Mouse (Mus musculus) heart, postnatal 0 days (tissue): ENCODE results near the gene Grin2c. TPM values are rescaled to one million over a fixed set of nuclear protein-coding genes. Genes with fewer than 3 reads are reported as not detected.

Experiments used
- ATAC-seq: fragments of 200-750 bp; cut with Nextera tagmentation; 2 replicates; pipeline ENCODE4 v1.8.0; 2017; ENCODE audit warnings: low read depth, moderate number of reproducible peaks, moderate library complexity; ENCODE audit not compliant: insufficient read depth
- DNase-seq: peaks from one replicate; pipeline ENCODE4 v3.0.0-alpha.2; 2016; ENCODE audit warnings: low spot score
- H3K27ac ChIP-seq: fragments of 300-500 bp; sonication (generic); 2 replicates; pipeline ENCODE4 v1.5.1; 2014; ENCODE audit warnings: low read depth, mild to moderate bottlenecking
- H3K27me3 ChIP-seq: fragments of 300-500 bp; sonication (generic); 2 replicates; pipeline ENCODE4 v1.6.1; 2014; ENCODE audit warnings: low read length, mixed read lengths; ENCODE audit not compliant: control insufficient read depth, insufficient read depth
- H3K36me3 ChIP-seq: fragments of 300-500 bp; sonication (generic); replicated peaks from 2 replicates; pipeline ENCODE4 v1.6.1; 2014; ENCODE audit warnings: low read length, mixed read lengths; ENCODE audit not compliant: control insufficient read depth, insufficient read depth
- H3K4me1 ChIP-seq: fragments of 300-500 bp; sonication (generic); 2 replicates; pipeline ENCODE4 v1.6.1; 2014; ENCODE audit warnings: antibody characterized with exemption; ENCODE audit not compliant: control insufficient read depth, insufficient read depth
- H3K4me2 ChIP-seq: fragments of 300-500 bp; sonication (generic); 2 replicates; pipeline ENCODE4 v1.6.1; 2014; ENCODE audit warnings: low read depth, mild to moderate bottlenecking, low read length, moderate library complexity
- H3K4me3 ChIP-seq: fragments of 300-500 bp; sonication (generic); 2 replicates; pipeline ENCODE4 v1.5.1; 2014; ENCODE audit warnings: low read depth, low read length
- H3K9ac ChIP-seq: fragments of 300-500 bp; sonication (generic); replicated peaks from 2 replicates; pipeline ENCODE4 v1.6.1; 2014; ENCODE audit warnings: low read depth, low read length, mixed read lengths
- H3K9me3 ChIP-seq: fragments of 300-500 bp; sonication (generic); replicated peaks from 2 replicates; pipeline ENCODE4 v1.6.1; 2016; ENCODE audit warnings: low read length; ENCODE audit not compliant: control insufficient read depth
- CTCF ChIP-seq: IDR thresholded peaks from 2 replicates; pipeline ENCODE4 v1.5.1; 2016; ENCODE audit warnings: antibody characterized with exemption, control low read depth, low read depth
- EP300 ChIP-seq: IDR thresholded peaks from 2 replicates; pipeline ENCODE4 v1.6.1; 2016; ENCODE audit warnings: antibody characterized with exemption, low read depth
- WGBS: fragments of 180-500 bp; shearing (Covaris S2); extraction: QIAGEN DNeasy Blood & Tissue Kit; methylation state at CpG from one replicate; pipeline ENCODE4 v1.1.7; 2014; 5-methylcytosine and 5-hydroxymethylcytosine counted together
- polyA plus RNA-seq: library from polyadenylated mRNA; unstranded; fragments of >200 nt; fragmentation: Nextera tagmentation; extraction: Ambion mirVana; gene quantifications from 2 replicates; pipeline ENCODE4 v1.2.1, GENCODE M21; 2015
- total RNA-seq: library from RNA; depleted of rRNA; stranded (reverse); fragments of >200 nt; gene quantifications from 2 replicates; pipeline ENCODE4 v1.2.3, GENCODE M21; 2014; ENCODE audit warnings: low replicate concordance

Gene Grin2c
- total and polyA plus RNA-seq, 2 experiments from 2014 or later, result 1.6 TPM; not detected in 1

GRCm38 (mm10) chr11:115288305-115288704 lies 21.3 kb upstream of the Grin2c start:
- no peak overlapping the region for H3K4me2 ChIP-seq
- H3K9me3 ChIP-seq, result no peaks in the 10 kb centered on the region
- H3K27me3 ChIP-seq, result no peaks in the 10 kb centered on the region
- H3K4me3 ChIP-seq, result no peak overlapping the region
- H3K9ac ChIP-seq, result no peak overlapping the region
- H3K27ac ChIP-seq, result no peak overlapping the region
- peaks cover 17% of the 10 kb centered on the region for H3K4me1 ChIP-seq
- 70% methylated on average over 2 of the region's 2 CpGs for WGBS
- DNase-seq (no peak), ATAC-seq (no peak)
- H3K36me3 ChIP-seq, result no peaks in the 10 kb centered on the region
- no peak for TF ChIP-seq CTCF
- no peak for TF ChIP-seq EP300

DNA sequence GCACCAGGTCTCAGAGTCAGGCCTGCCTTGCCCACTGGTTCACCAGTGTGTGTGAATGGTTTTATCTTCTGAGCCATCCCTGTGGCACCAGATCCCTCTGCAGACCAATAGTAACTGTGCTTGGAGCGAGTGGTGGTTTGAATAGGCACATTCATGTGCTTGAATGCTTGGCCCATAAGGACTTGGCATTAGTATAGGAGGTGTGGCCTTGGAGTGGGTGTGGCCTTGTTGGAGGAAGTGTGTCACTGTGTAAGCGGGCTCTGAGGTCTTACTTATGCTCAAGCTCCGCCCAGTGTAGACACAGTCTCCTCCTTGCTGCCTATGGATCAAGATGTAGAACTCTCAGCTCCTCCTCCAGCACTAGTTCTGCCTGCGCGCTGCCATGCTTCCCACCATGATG lies 20.3 kb upstream of the Grin2c start:
- TF ChIP-seq CTCF, result no peak
- no peak for TF ChIP-seq EP300
- 85% methylated on average over 5 of the region's 5 CpGs for WGBS
- no peak overlapping the region for H3K4me3 ChIP-seq
- no peaks in the 10 kb centered on the region for H3K27me3 ChIP-seq
- no peak overlapping the region for H3K4me2 ChIP-seq
- H3K9me3 ChIP-seq, result no peaks in the 10 kb centered on the region
- no peak for ATAC-seq
- no peak overlapping the region for H3K9ac ChIP-seq
- no peaks in the 10 kb centered on the region for H3K36me3 ChIP-seq
- peaks cover 12% of the 10 kb centered on the region; the same call in 1 of the 2 replicates for H3K4me1 ChIP-seq
- no peak for DNase-seq
- no peak overlapping the region for H3K27ac ChIP-seq

DNA sequence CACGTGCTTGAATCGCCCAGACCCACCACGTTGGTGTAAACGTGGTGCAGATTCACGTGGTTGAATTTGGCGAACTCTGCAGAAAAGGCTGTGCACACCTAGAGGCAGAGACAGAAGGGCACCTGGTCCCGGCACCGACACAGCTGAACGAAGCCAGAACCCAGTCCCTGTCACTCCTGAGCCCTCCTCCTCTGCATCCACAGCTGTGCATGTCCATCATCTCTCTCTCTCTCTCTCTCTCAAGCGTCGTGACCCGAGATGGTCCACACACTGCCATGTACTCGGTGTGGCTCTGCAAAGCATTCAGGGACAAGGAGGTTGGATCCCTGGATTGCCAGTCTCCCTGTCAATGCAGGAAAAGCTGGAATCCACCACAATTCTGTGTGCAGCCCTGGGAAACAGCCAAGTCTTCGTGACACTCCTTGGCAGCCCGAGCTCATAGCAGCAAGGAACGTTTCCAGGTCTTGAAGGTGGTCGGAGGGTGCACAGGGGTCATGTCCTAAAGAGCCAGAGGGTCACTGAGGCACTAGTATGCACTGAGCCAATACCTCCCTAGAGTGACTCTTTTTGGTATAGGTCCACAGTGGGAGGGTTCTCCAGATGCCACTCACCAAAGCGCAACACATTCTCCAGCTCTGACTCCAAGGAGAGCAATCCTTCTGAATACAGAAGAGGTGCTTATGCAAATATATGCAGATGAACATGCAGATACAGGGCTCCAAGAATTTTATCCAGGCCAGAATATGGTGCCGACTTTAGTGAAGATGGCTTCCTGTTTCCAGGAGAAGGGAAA lies 19.4 kb upstream of the Grin2c start:
- H3K36me3 ChIP-seq, result no peaks in the 10 kb centered on the region
- ATAC-seq (no peak), DNase-seq (no peak)
- no peak overlapping the region for H3K27ac ChIP-seq
- no peak overlapping the region for H3K4me3 ChIP-seq
- no peaks in the 10 kb centered on the region for H3K9me3 ChIP-seq
- no peak overlapping the region for H3K9ac ChIP-seq
- peaks cover 11% of the 10 kb centered on the region; the same call in 1 of the 2 replicates for H3K4me1 ChIP-seq
- H3K27me3 ChIP-seq, result no peaks in the 10 kb centered on the region
- TF ChIP-seq CTCF, result no peak
- TF ChIP-seq EP300, result no peak
- no peak overlapping the region for H3K4me2 ChIP-seq
- 67% methylated on average over 19 of the region's 19 CpGs for WGBS

DNA sequence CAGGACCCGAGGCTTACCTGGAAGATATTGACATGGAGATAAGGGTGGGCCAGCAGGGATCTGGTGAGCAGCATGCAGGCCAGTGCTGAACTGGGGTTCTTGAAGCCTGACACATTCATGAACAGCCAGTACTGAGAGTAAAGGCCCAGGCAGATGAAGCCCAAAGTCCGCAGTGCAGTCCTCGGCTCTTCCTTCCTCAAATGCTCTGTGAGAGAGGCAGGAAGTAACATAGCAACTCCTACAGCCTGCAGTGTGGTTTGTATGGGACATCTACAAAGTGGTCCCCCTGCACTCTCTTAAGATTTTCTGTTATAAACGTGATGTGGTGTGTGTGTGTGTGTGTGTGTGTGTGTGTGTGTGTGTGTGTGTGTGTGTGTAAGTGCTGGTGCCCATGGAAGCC lies 18.2 kb upstream of the Grin2c start:
- ATAC-seq (no peak), DNase-seq (no peak)
- Histone ChIP-seq H3K9me3 (no peaks in the 10 kb centered on the region), H3K27me3 (no peaks in the 10 kb centered on the region), H3K36me3 (no peaks in the 10 kb centered on the region), H3K9ac (no peak overlapping the region), H3K4me2 (no peak overlapping the region), H3K4me3 (no peak overlapping the region), H3K27ac (no peak overlapping the region), H3K4me1 (no peaks in the 10 kb centered on the region)
- 42% methylated on average over 4 of the region's 4 CpGs for WGBS
- TF ChIP-seq EP300 (no peak), CTCF (no peak)

- H3K36me3 ChIP-seq, result no peaks in the 10 kb centered on the region
- 77% methylated on average over 12 of the region's 12 CpGs for WGBS
- DNase-seq (no peak), ATAC-seq (no peak)
- H3K4me3 ChIP-seq, result no peak overlapping the region
- no peak overlapping the region for H3K27ac ChIP-seq
- H3K9ac ChIP-seq, result no peak overlapping the region
- no peak overlapping the region for H3K4me2 ChIP-seq
- TF ChIP-seq EP300, result no peak
- no peak for TF ChIP-seq CTCF
- H3K4me1 ChIP-seq, result no peaks in the 10 kb centered on the region
- H3K27me3 ChIP-seq, result no peaks in the 10 kb centered on the region
- H3K9me3 ChIP-seq, result no peaks in the 10 kb centered on the region
Measured at GRCm38 (mm10) chr11:115283891-115284620, 17.0 kb upstream of the Grin2c start.
